ENCODE assay signal across 11 mouse cellular contexts in genomic region chr5:134073512-134074041, GRCm38 (mm10). TPM values are rescaled to one million over a fixed set of nuclear protein-coding genes. Genes with fewer than 3 reads are reported as not detected.
DNase-seq lines count a peak whose midpoint lies in the region; ATAC-seq and TF ChIP-seq lines count a peak whose summit lies in the region.
"Had no signal": no experiment of that assay in that cellular context is flagged by ENCODE, and none has a peak within 500 bp of the region (broad histone marks: within the 10 kb centered on the region; RNA-seq: fewer than 3 reads in every experiment).

No protein-coding gene starts in this region.

- TF ChIP-seq CTCF in kidney, adult 2 months (conservative IDR thresholded peaks at IDR 0.05; ENCODE audit: insufficient read depth, insufficient read length, low read depth, low read length): no peak

- intact Hi-C loops in left cerebral cortex, postnatal 25 days (cut with DNase I): no loop called here

- H3K4me1 ChIP-seq in kidney, adult 2 months (ENCODE audit: control insufficient read depth, insufficient read depth, low read length): no peaks in the 10 kb centered on the region
- H3K4me1 ChIP-seq in hindbrain, embryonic 14.5 days (replicated peaks; ENCODE audit: control insufficient read depth, insufficient read depth, low read length): no peaks in the 10 kb centered on the region
- H3K4me1 ChIP-seq: heart, embryonic 12.5 days had no signal

- H3K27me3 ChIP-seq in kidney, adult 2 months (replicated peaks; ENCODE audit: control insufficient read depth, insufficient read depth, low read length): no peaks in the 10 kb centered on the region
- H3K27me3 ChIP-seq in hindbrain, embryonic 14.5 days (ENCODE audit: control insufficient read depth, insufficient read depth, low read length): no peaks in the 10 kb centered on the region
- H3K27me3 ChIP-seq: heart, embryonic 12.5 days had no signal

- 11% methylated on average over 17 of the region's 17 CpGs for WGBS in kidney, adult 2 months
- 51% methylated on average over 17 of the region's 17 CpGs for WGBS in hindbrain, embryonic 14.5 days

- H3K4me2 ChIP-seq in hindbrain, embryonic 14.5 days (replicated peaks): no peak overlapping the region
- H3K4me2 ChIP-seq: heart, embryonic 12.5 days had no signal

- H3K4me3 ChIP-seq in kidney, adult 2 months (ENCODE audit: insufficient read depth, low read depth, low read length): no peak overlapping the region
- no peak overlapping the region for H3K4me3 ChIP-seq in hindbrain, embryonic 14.5 days (replicated peaks; ENCODE audit: low read length)
- H3K4me3 ChIP-seq: heart, embryonic 12.5 days had no signal

- H3K9me3 ChIP-seq in hindbrain, embryonic 14.5 days (ENCODE audit: control insufficient read depth, low read length): 0 out of 2 replicates have a peak, but pooled peaks cover 7% of the 10 kb centered on the region

- no peaks in the 10 kb centered on the region for H3K36me3 ChIP-seq in kidney, adult 2 months (ENCODE audit: control insufficient read depth, insufficient read depth, low read length)
- no peaks in the 10 kb centered on the region for H3K36me3 ChIP-seq in hindbrain, embryonic 14.5 days (replicated peaks; ENCODE audit: control insufficient read depth, insufficient read depth)
- H3K36me3 ChIP-seq: heart, embryonic 12.5 days had no signal

- ATAC-seq in hindbrain, embryonic 14.5 days (ENCODE audit: low FRiP score): peak; percentile 81

- no peak overlapping the region for H3K9ac ChIP-seq in hindbrain, embryonic 14.5 days
- H3K9ac ChIP-seq: heart, embryonic 12.5 days had no signal

- no peak for TF ChIP-seq POLR2A in kidney, adult 2 months (IDR thresholded peaks at IDR 0.05; ENCODE audit: low read depth, low read length)

- H3K27ac ChIP-seq in kidney, adult 2 months (ENCODE audit: insufficient read depth, low read depth, low read length): no peak overlapping the region
- H3K27ac ChIP-seq in hindbrain, embryonic 14.5 days: peak overlapping the region; percentile 43; the same call in 1 of the 2 replicates

- DNase-seq in kidney, postnatal 10 days: peak; percentile 33
- DNase-seq in kidney, adult 2 months: no peak
- DNase-seq in urinary bladder, postnatal 4 days (ENCODE audit: low spot score in 2 of 2): peak; percentile 45 to 63
- no peak for DNase-seq in urinary bladder, adult 18-20 months (ENCODE audit: low spot score in 2 of 2)
- DNase-seq in hindbrain, embryonic 14.5 days (ENCODE audit: low spot score): peak; percentile 62
- no peak for DNase-seq in frontal cortex, postnatal 10 days (ENCODE audit: low spot score in 2 of 2)
- no peak for DNase-seq in natural killer cell, adult 2 months (ENCODE audit: low spot score in 2 of 2)
- DNase-seq in left cerebral cortex, postnatal 25 days (ENCODE audit: low spot score in 2 of 2): no peak
- DNase-seq: lung, adult 2 months; thymus, postnatal 36 days had no signal

RNA-seq across cellular contexts. Expression of gene Castor2, which starts 25.9 kb away (rescaled TPM):
- 27.5 and 39.3 TPM in 2 replicates for polyA plus RNA-seq in kidney, adult 2 months (2012; rRNA removed)
- polyA plus RNA-seq in hindbrain, embryonic 14.5 days (2014; fragmentation: Nextera tagmentation; extraction: Ambion mirVana): 28.1 and 31.9 TPM in 2 replicates
- total RNA-seq in left cerebral cortex, postnatal 25 days (2021): 10 to 100 TPM; 76.5 to 78.2 TPM

Comparison
In these comparisons a context has a peak if more than half of its experiments do, and no peak if none do; other contexts are left out.
1. DNase-seq: peak in kidney, postnatal 10 days (single experiment), urinary bladder, postnatal 4 days (2 of 2) and hindbrain, embryonic 14.5 days (single experiment); none in kidney, adult 2 months (single experiment), urinary bladder, adult 18-20 months (0 of 2), frontal cortex, postnatal 10 days (0 of 2), natural killer cell, adult 2 months (0 of 2) and left cerebral cortex, postnatal 25 days (0 of 2).